Mouse (Mus musculus): ENCODE measurements around the gene Tubg1.

The Tubg1 gene

DNA sequence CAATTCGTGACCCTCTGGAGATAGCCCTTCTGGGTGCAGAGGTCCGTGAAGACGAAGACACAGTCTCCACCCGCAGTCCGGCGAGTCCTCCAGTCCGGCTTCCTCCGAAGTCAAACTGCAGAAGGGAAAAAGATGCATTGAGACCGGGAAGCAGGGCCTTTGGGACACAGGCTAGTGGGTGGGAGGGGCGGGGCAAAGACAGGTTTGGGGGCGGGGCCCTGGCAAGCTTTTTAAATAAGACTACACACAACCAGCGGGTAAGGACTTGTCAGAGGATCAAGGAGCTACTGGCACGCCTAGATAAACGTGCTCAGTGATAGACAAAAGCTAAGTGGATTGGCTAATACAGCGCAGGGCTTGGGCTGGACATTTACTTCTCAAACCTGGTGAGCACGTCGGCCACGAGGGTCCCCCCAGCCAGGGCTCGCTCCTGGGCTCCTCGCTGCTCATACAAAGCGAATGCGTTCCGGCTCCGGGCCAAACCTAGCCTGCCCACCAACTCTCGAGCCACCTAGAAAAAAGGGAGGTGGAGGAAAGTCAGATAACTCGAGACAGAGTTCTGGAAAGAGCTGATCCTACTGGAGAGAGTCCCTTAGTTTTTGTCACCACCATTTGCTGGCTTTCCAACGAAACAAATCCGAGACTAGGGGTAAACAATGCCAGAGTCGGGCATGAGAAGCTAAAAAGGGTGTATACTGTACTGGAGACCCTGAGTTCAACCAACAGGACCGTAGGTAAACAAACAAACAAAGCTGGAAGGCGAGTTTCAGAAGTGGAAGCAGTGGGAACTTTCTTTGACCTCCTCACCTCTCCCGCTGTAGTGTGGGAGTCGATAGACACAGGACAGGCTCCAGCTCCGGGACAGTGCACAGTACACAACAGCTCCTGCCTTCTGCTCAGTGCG, 45.2 kb downstream of the Tubg1 start:
- DNase-seq (ENCODE audit: low spot score in 2 of 2), result no peak

DNA sequence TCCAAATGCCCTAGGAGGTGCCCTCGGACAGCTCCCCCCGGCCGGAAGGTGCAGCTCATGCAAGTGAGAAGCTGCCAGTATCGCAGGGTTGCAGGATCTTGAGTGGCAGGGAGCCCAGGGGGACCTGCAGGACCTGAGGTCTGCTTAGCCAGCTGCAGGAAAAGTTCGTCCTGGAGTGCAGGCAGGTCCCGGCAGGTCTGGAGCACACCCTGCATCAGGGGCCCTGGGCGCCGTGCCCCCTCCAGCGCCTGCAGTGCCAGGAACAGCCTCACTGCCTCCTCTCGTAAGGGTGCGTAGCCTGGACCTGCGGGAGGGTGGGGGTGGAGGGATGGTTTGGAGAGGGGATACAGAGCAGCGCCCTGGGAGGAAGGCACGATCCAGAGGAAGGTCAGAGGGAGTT, 46.6 kb downstream of the Tubg1 start:
- no peak for DNase-seq (ENCODE audit: low spot score in 2 of 2)

DNA sequence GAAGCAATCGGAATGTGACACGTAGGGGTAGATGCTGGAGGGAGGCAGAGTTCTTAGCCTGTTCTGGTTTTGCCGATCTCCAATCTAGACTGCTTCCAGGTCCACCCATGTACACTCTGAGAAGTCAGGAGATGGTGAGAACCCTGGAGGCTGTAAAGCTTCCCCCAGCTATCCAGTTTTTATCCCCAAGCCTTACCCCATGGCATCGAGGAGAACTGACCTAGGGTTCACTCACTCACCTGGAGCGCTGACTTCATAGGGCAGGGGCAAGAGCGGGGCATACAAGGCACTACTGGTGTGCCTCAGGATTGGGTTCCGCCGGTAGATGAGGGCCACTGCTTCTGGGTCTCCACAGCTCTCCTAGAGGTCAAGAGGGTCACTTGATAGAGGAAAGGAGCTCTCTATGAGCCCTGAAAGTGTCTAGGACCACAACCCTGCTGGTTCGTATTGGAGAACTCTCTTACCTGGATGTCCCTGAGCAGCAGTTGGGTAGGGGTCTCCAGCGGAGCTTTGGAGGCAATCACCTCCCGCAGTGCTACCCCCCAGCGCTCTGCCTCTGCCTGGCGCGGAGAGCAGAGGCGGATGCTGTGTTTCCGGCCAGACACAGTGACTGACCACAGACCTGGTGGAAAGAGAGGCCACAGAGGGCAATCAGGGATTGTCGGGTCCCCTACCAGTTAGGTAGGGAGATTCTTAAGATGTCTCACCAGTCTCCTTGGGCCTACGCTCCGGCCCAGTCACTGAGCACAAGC, 47.6 kb downstream of the Tubg1 start:
- DNase-seq (ENCODE audit: low spot score in 2 of 2), result no peak

DNA sequence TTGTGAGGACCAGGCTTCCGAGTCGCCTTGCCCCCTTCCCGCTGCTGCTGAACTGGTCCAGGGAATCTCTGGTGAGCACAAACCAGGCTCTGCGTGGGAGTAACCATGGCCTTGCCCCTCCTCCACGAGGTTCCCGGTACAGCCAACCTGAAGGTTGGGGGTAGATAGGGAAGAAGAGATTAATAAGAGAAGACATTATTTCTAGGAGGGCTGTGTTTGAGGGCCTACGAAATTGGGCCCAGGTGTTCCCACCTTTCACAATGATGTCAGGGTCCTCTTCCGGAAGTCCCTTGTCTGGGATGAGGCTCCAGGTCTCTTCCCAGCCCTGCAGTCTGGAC, 48.2 kb downstream of the Tubg1 start:
- no peak for DNase-seq (ENCODE audit: low spot score in 2 of 2)

DNA sequence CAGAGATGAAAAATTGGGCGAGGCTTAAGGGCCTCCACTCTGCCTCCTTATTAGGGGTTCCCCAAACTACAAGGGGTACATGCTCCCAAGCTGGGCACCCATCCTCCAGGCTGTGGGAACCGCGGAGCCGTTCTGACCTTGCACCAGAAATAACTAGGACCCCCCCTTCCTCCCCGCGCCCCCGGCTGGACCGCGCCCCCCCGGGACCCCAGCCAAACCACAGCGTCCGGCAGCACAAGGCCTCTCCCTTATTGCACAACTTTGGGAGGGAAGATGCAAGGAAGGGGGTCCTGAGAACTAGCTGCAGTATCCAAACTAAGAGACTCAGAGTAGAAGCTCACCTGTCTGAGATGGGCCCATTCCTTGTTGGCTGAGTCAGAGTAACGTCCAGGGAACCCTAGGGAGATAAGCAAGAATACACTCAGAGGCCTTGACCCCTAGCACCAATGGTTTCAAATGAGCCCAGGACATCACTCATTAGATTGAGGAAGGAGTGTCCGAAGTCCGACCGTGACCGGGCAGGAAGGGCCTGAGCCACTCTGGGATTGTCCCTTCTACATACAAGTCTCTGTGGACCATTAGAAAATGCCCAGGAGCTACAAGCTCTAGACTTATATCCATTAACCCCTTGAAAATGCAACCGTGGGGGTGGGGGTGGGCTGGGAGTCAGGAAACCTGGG, 48.7 kb downstream of the Tubg1 start:
- DNase-seq (ENCODE audit: low spot score in 2 of 2), result no peak

DNA sequence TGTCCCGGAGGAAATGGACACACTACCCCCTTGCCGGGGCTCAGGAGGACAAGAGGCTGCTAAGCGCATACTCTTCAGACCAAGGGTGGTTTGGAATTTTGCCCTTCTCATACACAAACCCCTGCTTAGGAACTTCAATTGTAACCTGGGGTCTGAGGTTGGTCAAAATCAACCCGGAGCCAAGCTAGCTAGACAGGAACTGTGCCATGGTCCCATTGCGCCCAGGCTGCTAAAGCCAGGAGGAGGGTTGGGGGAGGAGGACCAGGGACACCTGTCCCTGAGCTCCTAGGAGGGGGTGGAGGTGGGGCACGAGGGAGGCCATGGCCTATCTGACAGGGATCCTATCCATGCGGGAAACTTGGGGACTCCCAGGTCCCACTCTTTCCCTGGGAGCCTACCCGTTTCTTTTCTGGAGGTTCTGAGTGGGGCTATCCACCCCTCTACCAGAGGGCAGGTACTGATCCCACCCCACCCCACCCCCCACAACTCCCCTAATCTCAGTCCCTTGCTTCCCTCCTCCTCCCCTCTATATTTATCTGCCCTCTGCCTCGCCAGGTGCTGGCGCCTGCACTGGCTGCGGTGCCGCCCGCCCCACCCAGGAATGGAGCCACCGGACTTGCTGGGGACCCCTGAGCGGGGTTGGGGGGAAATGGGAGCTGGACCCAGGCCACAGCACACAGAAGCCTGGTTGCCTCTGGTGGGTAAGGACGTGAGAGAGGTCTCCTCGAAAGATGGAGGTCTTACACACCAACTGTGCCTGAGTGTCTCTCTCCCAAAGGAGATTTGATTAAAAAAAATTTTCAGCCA, 49.8 kb downstream of the Tubg1 start:
- peak in 1 of 2 experiments; percentile 2 for DNase-seq (ENCODE audit: low spot score in 2 of 2)

DNA sequence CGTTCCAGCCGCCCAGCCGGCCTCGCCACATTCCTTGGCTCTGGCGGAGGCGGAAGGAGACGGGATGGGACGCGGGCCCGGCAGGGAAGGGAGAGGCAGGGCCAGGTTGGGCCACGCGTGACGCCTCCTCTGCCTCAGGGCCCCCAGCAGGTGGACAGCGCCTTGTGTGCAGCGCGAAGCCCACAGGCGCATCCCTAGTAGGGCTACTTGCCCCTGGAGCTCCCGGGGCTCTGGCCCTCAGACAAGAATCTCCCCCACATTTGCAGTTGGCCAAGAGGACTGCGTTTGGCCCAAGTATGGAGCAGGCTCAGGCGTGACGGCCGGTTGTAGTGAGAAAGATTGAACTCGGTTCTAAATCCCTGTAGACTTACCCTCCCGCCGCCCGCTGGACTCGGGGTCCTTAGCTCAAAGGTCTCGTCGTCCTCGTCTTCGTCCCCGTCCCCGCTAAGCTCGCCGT, 50.6 kb downstream of the Tubg1 start, which contains the start of gene Cntnap1:
Cntnap1 (plus strand) TSS at position 170 of the 457 bp plus-strand sequence.
- DNase-seq (ENCODE audit: low spot score in 2 of 2), result peak; percentile 15 to 38

DNA sequence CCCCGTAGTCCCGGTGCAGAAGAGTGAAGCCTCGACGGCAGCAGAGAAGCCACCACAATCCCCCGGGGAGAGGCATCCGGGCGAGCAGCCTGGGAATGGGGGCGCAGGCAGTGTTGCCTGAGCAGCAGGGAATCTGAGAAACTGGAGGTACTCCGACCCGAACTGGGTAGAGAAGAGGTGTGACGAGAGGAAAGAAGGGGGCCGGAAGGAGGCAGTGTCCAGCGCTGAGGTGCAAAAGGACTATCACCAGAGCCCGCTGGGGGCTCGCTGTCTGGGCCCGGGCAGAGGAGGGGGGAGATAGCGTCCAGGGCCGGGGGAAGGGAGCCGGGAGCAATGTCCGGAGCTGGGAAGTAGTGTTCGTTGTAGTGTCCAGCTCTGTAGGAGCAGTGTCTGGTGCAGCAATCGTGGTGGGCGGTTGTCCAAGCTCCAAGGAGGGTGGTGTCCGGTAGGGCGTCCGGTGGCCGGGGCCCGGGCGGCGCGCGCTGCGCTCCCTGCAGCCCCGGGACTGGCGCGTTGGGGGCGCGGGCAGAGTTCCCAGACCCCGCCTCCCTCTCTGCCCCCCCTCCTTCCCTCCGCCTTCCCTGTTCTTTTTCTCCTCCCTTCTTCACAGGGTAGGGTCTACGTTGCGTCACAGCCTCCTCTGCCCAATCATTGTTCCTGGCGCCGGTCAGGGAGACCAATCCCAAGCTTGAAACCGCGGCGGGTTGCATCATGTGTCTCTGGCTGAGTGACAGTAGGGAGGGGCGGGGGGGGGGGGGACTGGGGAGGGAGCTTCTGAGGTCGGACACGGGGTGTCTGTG, 51.3 kb downstream of the Tubg1 start, which contains the start of gene Plekhh3:
Plekhh3 (minus strand) TSS at position 541 of the 800 bp plus-strand sequence.
- peak in 1 of 2 experiments; percentile 80 for DNase-seq (ENCODE audit: low spot score in 2 of 2)

DNA sequence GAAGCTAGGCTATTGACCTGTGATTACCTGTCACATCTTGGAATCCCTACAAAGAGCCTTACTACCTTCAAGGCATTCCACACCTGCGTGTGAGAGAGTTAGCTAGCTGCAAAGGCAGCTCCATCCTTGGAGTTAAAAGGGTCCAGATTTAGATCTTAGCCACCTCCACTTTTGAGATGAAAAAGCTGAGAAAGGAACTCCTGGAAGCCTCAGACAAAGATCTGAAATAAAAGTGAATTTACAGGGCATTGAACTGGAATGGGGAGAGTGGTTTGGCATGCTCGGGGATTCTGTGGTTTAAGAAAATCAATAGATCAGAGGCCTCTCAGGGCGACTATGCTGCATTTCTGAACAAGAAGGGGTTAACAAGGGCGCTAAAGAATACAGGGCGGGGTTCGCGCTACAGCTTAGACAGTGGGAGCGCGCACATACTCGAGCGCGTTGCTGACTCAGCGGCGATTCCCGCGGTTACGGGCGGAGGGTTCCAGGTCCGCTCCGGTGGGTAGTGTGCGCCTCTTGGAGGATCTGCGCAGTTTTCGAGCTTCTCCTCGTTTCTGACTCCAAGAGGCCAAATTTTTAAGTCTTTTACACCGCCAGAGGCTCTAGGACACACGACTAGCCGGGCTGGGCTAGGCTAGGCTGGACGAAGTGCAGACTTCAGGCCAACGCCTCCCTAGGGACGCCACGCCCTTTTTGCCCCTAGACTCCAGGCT, 52.1 kb downstream of the Tubg1 start:
- peak in 1 of 2 experiments; percentile 44 for DNase-seq (ENCODE audit: low spot score in 2 of 2)

DNA sequence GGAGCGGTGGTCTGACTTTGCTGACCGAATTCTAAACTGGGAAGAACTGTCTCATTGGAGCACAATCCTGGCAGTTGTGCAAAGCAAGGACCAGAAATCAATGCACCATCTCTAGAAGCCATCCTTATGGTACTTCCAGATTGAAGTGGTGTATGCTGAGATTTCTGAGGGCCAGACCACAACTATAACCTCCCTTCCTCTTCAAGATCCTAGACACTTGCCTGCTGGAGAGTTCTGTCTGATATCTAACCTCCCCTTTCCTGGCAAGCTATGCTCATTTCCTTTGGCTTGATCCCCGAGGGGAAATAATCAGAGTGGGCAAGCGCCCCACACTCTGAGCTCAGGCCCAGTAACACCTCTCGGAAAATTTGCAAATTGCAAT, 52.7 kb downstream of the Tubg1 start:
- DNase-seq (ENCODE audit: low spot score in 2 of 2), result no peak

DNA sequence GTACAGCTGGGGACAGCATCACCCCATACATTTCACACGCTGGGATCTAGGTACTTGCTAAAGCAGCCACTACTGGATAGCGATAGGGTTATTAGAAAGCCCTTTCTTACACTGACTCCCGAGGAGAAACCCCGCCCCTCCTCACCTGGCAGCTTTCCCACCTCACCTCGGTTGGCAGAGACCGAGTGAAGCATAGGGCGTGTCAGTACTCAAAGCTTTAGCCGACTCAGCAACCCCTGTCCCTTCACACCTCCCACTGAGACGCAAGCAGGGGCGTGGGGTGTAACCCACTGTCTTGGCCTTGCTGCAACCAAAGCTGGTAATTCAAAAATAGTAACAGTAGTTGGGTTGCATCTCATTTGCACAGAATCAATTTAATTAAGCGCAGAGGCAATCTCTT, 53.4 kb downstream of the Tubg1 start:
- no peak for DNase-seq (ENCODE audit: low spot score in 2 of 2)

DNA sequence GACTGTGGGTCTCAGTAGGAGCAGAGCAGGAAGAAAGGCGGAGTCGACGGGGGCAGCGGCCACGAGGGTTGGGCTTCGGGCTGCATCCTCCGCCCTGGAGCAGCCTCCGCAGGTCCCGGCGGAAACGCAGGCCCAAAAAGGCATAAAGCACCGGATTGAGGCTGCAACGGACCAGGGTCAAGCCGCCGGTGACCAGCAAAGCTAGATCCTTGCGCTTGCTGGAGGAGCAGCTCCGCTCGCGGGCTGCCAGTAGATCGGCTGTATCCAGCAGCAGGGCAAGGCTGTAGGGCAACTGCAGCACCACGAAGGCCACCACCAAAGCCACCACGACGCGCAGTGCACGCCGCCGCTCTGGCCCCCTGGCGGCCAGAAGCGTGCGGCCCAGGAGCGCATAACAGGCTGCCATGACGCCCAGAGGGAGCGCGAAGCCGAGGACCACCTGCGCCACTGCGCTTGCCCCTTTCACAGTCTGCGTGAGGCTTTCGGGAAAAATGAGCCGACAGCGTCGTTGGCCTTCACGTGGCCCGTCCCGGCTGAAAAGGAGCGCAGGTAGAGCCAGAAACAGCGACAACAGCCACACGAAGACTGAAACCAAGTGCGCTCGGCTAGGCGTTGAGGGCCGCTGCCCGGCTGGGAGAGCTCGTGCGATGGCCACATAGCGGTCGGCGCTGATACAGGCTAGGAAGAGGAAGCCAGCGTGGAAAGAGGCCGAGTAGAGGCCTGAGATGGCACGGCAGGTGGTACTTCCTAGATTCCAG, 54.1 kb downstream of the Tubg1 start:
- DNase-seq (ENCODE audit: low spot score in 2 of 2), result peak in 1 of 2 experiments; percentile 79

DNA sequence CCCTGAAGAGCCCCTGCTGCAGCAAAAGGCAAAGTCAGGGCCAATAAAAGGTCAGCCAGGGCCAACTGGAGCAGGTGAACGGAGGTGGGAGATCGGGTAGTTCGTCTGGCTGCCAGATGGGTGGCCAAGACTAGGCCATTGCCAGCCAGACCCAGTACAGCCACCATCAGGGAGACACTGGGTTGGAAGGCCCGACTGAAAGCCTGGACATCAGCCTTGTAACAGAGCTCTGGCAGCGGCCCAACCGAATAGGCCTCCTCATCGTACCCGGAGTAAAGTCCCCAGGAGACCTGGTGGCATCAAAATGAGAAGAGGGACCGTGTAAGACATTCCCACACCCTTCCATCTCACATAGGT, 54.6 kb downstream of the Tubg1 start:
- no peak for DNase-seq (ENCODE audit: low spot score in 2 of 2)

DNA sequence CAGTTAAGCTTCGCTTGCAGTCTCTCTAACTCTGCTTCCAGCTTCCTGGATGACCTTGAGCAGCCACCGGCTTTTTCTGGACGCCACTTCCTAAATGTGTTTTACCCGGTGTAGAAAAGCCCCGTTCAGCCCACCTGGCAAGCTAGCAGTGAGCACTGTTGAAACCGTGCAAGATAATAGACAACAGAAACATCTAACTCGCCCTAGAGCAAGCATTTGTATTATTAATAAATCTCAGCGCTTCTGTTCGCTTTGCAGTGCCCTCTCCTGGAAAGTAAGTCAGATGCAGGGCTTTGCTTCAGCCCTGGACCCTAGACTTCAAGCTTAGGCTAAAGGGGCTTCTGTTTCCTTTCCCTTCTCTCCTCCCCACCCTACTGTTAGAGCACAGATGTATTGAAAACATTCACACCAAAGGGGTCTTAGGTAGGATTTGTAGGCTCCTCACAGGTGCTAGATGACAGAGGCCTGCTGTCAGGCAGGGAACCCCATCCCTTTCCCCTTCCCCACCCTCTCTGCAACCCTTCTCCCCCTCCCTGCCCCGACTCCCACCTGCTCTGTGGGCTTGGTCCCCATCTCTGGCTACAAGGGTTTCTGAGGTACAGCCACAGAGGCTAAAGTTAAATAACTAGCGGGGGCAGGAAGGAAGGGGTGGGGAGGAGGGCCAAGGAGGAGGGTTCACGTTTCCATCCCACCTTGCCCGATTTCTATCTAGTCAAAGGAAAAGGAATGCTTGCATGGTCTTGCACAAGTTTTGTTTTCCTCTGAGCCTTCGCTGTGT, 55.3 kb downstream of the Tubg1 start, which contains the start of gene Ccr10:
Ccr10 (minus strand) TSS at position 593 of the 778 bp plus-strand sequence.
- no peak for DNase-seq (ENCODE audit: low spot score in 2 of 2)

DNA sequence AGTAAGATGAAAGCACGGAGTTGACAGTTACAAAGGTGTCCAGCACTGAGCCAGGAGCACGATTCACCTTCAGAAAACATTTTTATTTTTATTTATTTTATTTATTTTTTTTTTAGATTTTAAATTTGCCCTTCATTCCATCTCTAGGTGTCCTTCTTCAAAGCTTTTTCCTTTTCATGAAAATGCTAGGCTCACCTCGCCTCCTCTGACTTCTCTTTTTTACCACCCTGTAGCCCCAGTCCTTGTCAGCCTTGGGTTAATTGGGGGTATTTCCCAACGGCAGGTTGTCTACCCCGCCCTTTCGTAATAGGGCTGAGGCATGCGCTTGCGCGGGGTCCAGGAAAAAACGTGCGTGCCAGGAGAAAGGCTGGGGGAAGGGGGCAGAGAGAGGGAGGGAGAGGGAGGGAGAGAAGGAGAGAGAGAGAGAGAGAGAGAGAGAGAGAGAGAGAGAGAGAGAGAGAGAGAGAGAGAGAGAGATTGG, 55.9 kb downstream of the Tubg1 start:
- no peak for DNase-seq (ENCODE audit: low spot score in 2 of 2)
